30 mouse cellular contexts compared by ENCODE assay signal in genomic region chr11:81806905-81807659, GRCm38 (mm10). TPM values are rescaled to one million over a fixed set of nuclear protein-coding genes. Genes with fewer than 3 reads are reported as not detected.
DNase-seq lines count a peak whose midpoint lies in the region; ATAC-seq and TF ChIP-seq lines count a peak whose summit lies in the region.
"Had no signal": no experiment of that assay in that cellular context is flagged by ENCODE, and none has a peak within 500 bp of the region (broad histone marks: within the 10 kb centered on the region; RNA-seq: fewer than 3 reads in every experiment).

No protein-coding gene starts in this region.

- TF ChIP-seq CTCF in lung, embryonic 14.5 days (IDR thresholded peaks at IDR 0.05; ENCODE audit: low read depth): no peak
- TF ChIP-seq CTCF in bone marrow, adult 2 months (IDR thresholded peaks at IDR 0.05; ENCODE audit: control insufficient read depth, insufficient read depth, low read length): no peak

- no peak for ATAC-seq in lung, embryonic 14.5 days (ENCODE audit: insufficient read depth)
- peak; percentile 95 for ATAC-seq in megakaryocyte, adult 5-6 weeks (ENCODE audit: poor library complexity, severe bottlenecking)
- ATAC-seq in stomach, embryonic 15.5 days (ENCODE audit: insufficient read depth, low FRiP score, low read depth): peak; percentile 66; the same call in 1 of the 2 replicates

- no peak overlapping the region for H3K4me2 ChIP-seq in lung, embryonic 14.5 days
- no peak overlapping the region for H3K4me2 ChIP-seq in stomach, embryonic 15.5 days
- H3K4me2 ChIP-seq: embryonic facial prominence, embryonic 12.5 days; forebrain, embryonic 12.5 days; heart, embryonic 13.5 days; hindbrain, embryonic 12.5 days; midbrain, embryonic 12.5 days; neural tube, embryonic 15.5 days had no signal

- no peak overlapping the region for H3K27ac ChIP-seq in lung, embryonic 14.5 days (ENCODE audit: low read depth)
- peak overlapping the region; percentile 6; the same call in 1 of the 2 replicates for H3K27ac ChIP-seq in bone marrow, adult 2 months (ENCODE audit: control insufficient read depth, insufficient read depth, low read depth, low read length, poor library complexity)
- H3K27ac ChIP-seq in stomach, embryonic 15.5 days: no peak overlapping the region
- H3K27ac ChIP-seq: embryonic facial prominence, embryonic 12.5 days; forebrain, embryonic 12.5 days; heart, adult 2 months; heart, embryonic 13.5 days; hindbrain, embryonic 12.5 days; limb, embryonic 10.5 days; midbrain, embryonic 12.5 days; neural tube, embryonic 15.5 days had no signal

- H3K9ac ChIP-seq in lung, embryonic 14.5 days: no peak overlapping the region
- no peak overlapping the region for H3K9ac ChIP-seq in stomach, embryonic 15.5 days
- H3K9ac ChIP-seq: embryonic facial prominence, embryonic 12.5 days; forebrain, embryonic 12.5 days; heart, embryonic 13.5 days; hindbrain, embryonic 12.5 days; midbrain, embryonic 12.5 days; neural tube, embryonic 15.5 days had no signal

- no peaks in the 10 kb centered on the region for H3K27me3 ChIP-seq in lung, embryonic 14.5 days (ENCODE audit: insufficient read depth, low read length)
- H3K27me3 ChIP-seq in stomach, embryonic 15.5 days (replicated peaks): no peaks in the 10 kb centered on the region
- H3K27me3 ChIP-seq: embryonic facial prominence, embryonic 12.5 days; forebrain, embryonic 12.5 days; hindbrain, embryonic 12.5 days; midbrain, embryonic 12.5 days; neural tube, embryonic 15.5 days had no signal

- H3K9me3 ChIP-seq in lung, embryonic 14.5 days (ENCODE audit: low read depth, low read length): no peaks in the 10 kb centered on the region; the same call in 1 of the 2 replicates
- no peaks in the 10 kb centered on the region for H3K9me3 ChIP-seq in stomach, embryonic 15.5 days
- H3K9me3 ChIP-seq: embryonic facial prominence, embryonic 12.5 days; forebrain, embryonic 12.5 days; heart, embryonic 13.5 days; hindbrain, embryonic 12.5 days; limb, embryonic 10.5 days; midbrain, embryonic 12.5 days; neural tube, embryonic 15.5 days had no signal

- no peaks in the 10 kb centered on the region for H3K36me3 ChIP-seq in lung, embryonic 14.5 days (ENCODE audit: insufficient read depth)
- H3K36me3 ChIP-seq in stomach, embryonic 15.5 days: no peaks in the 10 kb centered on the region
- H3K36me3 ChIP-seq: embryonic facial prominence, embryonic 12.5 days; forebrain, embryonic 12.5 days; heart, embryonic 13.5 days; hindbrain, embryonic 12.5 days; limb, embryonic 10.5 days; midbrain, embryonic 12.5 days; neural tube, embryonic 15.5 days had no signal

- 68% methylated on average over 11 of the region's 11 CpGs for WGBS in lung, embryonic 14.5 days
- 63% methylated on average over 11 of the region's 11 CpGs for WGBS in bone marrow, adult 2 months
- 67% methylated on average over 11 of the region's 11 CpGs for WGBS in stomach, embryonic 15.5 days

- DNase-seq in lung, embryonic 14.5 days: peak; percentile 9
- DNase-seq in lung, adult 18-20 months: no peak
- DNase-seq in c-Kit-positive CD71-positive TER-119-positive erythroid progenitor cells, embryonic 14.5 days (ENCODE audit: low spot score): no peak
- DNase-seq in kidney, adult 9 months: no peak
- DNase-seq: adrenal gland, postnatal 36 days; cerebellum, adult 18-20 months; cerebellum, postnatal 14 days; gastrocnemius, postnatal 25 days; heart, adult 2 months; heart, postnatal 14 days; kidney, adult 2 months; kidney, postnatal 14 days; liver; right cerebral cortex, postnatal 25 days had no signal

- no peak for TF ChIP-seq POLR2A in bone marrow, adult 2 months (IDR thresholded peaks at IDR 0.05; ENCODE audit: borderline replicate concordance, control insufficient read depth, low read depth, low read length)

- no peaks in the 10 kb centered on the region for H3K4me1 ChIP-seq in lung, embryonic 14.5 days (ENCODE audit: insufficient read depth)
- no peaks in the 10 kb centered on the region; the same call in 1 of the 2 replicates for H3K4me1 ChIP-seq in bone marrow, adult 2 months (ENCODE audit: control insufficient read depth, insufficient read depth, low read length)
- no peaks in the 10 kb centered on the region for H3K4me1 ChIP-seq in stomach, embryonic 15.5 days
- H3K4me1 ChIP-seq: embryonic facial prominence, embryonic 12.5 days; hindbrain, embryonic 12.5 days; midbrain, embryonic 12.5 days had no signal

- H3K4me3 ChIP-seq in lung, embryonic 14.5 days (ENCODE audit: low read depth, low read length): no peak overlapping the region
- no peak overlapping the region for H3K4me3 ChIP-seq in bone marrow, adult 2 months (replicated peaks; ENCODE audit: control insufficient read depth, low read depth, low read length)
- H3K4me3 ChIP-seq in stomach, embryonic 15.5 days (replicated peaks): no peak overlapping the region
- H3K4me3 ChIP-seq: embryonic facial prominence, embryonic 12.5 days; erythroblast, embryonic 14.5 days; forebrain, embryonic 12.5 days; heart, adult 2 months; heart, embryonic 13.5 days; hindbrain, embryonic 12.5 days; limb, embryonic 10.5 days; midbrain, embryonic 12.5 days; neural tube, embryonic 15.5 days had no signal

RNA-seq across cellular contexts. Expression of gene 5530401A14Rik, which starts 53.4 kb away (rescaled TPM):
- not detected in 2 replicates for polyA plus RNA-seq in lung, embryonic 14.5 days (2014; fragmentation: Nextera tagmentation; extraction: Ambion mirVana)
- polyA plus RNA-seq in bone marrow, adult 2 months (2011; ENCODE audit: insufficient read depth, insufficient read length, low replicate concordance, missing spikeins): 0.27 and 0.40 TPM in 2 replicates
- not detected in 2 replicates for total RNA-seq in megakaryocyte, adult 5-6 weeks (2015)
- total RNA-seq in megakaryocyte, adult 5-6 weeks (2017): not detected in 2 replicates
- polyA plus RNA-seq in stomach, embryonic 15.5 days (2015; fragmentation: Nextera tagmentation; extraction: Ambion mirVana): not detected in 2 replicates
- total RNA-seq: ES-E14 had no signal
- polyA plus RNA-seq: erythroblast, embryonic 14.5 days; heart, adult 2 months; heart, embryonic 13.5 days; kidney, adult 2 months; limb, embryonic 10.5 days; liver, embryonic 16.5 days; spleen, adult 2 months; stomach, embryonic 14.5 days; urinary bladder, adult 2 months had no signal
